Mouse (Mus musculus): ENCODE measurements around the gene Rad51b. TPM values are rescaled to one million over a fixed set of nuclear protein-coding genes. Genes with fewer than 3 reads are reported as not detected.

Rad51b gene
- total RNA-seq, 2 experiments from 2014 or later: 0.33 to 0.46 TPM

DNA sequence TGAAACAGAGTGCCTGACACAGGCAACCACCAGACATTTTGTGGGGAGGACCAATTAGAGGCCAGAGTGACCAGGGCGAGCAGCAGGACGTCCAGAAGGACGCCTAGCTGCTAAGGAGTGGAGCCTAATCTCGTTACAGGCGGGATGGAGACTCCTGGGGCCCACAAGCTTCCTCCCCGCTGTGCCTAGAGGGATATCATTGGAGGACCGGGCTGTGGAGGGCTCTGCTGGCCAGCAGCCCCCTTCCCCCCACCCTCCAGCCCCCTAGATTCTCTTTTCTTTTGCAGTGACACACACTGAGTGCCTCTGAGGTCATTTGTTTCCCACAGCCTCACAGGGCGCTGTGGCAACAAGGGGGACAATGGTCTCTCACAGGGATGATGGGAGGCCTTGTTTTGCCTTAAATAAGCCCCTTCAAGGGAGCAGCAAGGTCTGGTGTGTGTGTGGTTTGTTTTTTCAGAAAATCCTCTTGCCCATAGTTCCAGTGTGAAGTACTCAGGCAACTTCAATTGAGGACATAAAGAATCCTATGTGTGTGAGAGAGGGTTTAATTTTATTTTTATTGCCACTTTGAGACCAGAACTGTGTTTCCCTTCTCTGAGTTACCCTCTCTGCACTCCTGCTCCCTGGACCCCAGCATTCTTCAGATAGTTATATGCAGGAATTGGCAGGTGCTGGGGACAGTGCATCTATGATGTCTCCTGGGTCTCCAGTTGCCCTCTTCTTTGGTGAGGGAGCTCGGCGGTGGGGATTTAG, 422.2 kb downstream of the Rad51b start:
- peak in 1 of 2 experiments; percentile 28 for DNase-seq (ENCODE audit: low spot score in 2 of 2)

DNA sequence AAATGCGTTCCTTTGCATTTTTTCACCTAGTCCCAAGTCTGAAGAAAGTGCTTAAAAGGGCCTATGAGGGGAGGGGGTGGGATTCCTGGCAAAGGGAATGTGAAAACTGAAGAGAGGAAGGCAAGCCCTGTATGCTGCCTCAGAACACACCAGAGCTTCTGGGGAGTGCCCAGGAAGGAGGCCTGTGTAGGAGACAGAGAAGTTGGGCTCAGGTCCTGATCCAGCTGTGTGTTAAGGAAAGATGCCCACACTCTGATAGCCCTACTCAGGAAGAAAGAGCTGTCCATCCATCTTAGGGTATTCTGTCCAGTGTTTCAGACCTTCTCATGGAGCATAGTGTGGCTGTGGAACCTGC, 422.7 kb downstream of the Rad51b start:
- DNase-seq (ENCODE audit: low spot score in 2 of 2): no peak

DNA sequence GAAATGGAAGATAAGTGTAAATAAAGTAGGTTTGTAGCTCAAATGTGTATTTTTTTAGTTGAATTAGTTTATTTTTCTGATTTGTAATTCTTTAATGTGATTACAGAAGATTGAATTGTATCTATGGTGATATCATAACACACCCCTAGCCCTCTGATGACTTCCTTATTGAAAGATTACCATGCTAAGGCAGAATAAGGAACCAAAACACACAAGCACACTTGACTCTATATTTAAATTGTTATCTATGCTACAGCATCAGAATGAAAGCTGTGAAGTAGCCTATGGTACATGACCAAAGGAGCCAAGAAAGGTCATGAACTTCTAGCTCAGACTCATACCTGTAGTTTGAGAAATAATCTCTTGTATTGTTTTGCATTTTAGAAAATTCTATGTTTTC, 427.8 kb downstream of the Rad51b start:
- DNase-seq (ENCODE audit: low spot score in 2 of 2): no peak

DNA sequence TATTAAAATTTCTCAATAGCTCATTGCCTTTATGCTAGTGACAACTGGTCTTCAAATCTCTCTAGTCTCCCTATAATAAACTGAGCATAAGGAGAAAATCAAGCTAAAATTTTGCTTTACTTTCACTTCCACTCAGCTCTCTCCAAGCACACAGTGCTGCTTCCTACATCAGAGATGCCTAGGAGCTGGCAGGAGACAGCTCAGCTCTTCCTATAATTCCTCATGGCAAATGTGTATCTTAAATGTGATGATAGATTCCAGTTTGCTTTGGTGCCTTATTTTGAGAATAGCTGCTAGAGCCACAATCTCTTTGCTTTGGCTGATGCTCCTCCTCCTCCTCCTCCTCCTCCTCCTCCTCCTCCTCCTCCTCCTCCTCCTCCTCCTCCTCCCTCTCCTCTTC, 428.6 kb downstream of the Rad51b start:
- DNase-seq (ENCODE audit: low spot score in 2 of 2): no peak

DNA sequence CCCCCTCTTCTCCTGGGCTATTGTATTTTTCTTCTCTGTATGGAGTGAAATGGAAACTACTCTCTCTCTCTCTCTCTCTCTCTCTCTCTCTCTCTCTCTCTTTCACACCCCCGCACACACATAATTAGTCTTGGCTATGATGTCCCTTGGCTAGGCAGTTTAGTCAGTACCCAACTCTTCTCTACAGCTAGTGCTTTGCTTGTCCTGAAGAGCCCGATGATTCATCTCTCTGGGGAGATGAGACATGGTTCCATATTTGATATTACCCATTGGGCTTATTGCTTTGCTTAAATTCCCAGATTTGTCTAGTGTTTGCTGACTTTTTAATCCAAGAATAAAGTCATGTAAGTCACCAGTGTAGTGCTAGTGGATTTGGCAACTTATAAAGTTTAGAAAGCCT, 429.0 kb downstream of the Rad51b start:
- DNase-seq (ENCODE audit: low spot score in 2 of 2): no peak

DNA sequence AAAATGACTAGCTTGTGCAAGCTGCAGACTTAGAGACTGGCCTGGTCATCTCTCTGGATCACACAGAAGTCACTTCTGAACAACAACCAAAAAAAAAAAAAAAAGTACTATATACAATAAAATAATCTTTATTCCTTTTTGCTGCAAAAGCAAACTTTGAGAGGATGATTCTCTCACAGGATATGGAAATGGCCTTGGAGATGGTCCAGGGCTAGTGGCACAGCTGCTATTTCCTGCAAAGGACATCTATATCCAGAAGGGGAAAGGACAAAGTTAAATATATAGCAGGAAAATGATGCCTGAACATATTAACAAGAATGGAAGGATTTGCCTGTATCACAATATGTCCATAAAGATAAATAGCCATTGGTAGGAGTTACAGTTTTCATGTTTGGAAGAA, 429.9 kb downstream of the Rad51b start:
- no peak for DNase-seq (ENCODE audit: low spot score in 2 of 2)

DNA sequence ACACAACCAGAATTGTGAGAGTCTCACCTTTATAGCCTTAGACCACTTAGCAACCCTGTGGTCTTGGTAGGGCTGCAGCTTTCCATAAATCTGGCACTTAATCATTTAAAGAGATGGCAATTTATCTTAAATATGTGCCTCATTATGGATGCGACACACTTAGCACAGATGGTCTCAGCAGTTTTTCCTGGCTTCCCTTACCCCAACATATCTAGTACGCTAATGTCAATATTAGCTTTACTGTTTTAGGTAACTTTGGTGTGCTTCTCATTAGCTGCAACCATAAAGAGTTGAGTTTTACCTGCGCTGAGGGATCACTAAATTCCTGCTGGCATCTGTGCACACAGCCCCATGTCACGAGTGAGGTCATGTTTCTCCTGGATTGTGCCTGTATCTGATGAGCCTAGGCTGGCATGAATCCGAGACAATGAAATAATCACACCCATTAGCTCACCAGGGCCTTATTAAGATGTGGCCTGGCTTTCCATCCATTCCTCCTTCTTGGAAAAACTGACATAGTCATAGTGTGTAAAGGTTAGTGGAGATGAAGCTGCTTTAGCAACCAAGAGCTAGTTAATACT, 432.9 kb downstream of the Rad51b start:
- no peak for DNase-seq (ENCODE audit: low spot score in 2 of 2)

DNA sequence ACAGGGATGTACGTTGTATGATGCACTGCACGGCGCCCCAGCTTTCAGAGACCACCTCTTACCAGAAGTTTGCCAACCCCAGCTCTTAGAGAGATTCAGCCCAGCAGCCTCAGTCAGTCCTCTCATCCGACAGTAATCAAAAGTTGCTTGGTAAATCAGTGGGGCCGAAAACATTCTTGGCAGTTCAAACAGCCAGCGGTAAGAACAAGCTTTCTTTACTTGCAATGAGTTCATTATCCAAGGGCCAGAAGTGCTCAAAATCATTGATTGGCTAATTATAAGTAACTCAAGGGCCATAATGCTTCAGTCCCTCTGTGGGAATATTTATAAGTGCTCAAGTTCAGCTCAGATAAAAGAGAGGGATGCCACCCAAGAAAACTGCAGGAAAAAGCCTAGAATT, 434.8 kb downstream of the Rad51b start:
- no peak for DNase-seq (ENCODE audit: low spot score in 2 of 2)

DNA sequence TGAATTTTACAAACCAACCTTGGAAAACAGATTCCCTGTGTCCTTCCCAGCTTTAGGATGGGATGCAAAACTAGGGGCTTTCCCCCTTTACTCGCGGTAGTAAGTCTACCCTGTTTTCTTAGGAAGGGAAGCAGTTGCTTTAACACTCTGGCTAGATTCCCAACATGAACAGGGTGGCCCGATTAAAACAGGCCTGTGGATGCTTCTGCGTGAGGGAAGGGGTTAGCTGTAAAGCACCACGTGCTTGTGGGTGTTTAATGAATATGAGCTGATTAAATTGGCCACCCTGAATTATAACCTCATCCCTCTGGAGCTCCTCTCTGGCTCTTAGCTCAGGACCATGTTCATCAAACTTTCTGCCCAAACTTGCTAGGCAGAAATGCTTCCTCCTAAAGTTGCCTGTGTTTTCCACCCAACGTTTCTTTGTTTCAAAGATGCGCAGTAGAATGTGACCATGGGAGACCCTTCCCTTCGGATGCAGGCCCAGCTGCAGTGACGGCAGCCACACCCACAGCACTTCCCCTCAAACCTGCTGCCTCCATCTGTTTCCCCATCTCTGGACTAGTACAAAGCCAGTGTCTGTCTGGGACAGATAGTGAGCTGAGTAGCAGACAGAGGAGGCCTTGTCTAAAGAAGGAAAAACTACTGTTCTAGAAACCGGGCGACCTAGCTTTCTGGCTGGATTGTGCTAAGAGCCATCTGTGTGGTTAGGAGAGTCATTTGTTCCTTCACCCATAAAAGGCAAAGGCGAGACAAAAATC, 435.5 kb downstream of the Rad51b start:
- no peak for DNase-seq (ENCODE audit: low spot score in 2 of 2)

DNA sequence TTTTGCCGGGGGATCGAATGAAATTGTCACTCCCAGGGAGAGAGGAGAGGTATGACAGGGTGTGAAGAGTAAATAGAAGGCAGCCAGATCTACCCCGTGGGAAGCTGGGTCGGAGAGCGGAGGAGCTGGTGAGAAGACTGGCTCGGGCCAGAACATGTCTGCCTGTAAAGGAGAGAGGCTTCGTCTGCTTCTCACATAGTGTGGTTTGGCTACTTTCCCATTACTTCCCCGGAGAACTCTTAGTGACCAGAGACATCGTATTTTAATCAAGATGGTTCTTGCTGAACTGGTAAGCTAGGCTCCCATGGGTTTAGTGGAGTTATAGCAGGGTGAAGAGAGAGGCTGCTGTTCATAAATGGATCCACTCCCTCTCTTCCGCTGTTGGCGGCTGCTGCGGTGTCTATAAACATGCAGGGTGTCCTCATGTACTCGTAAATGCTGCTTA, 438.3 kb downstream of the Rad51b start:
- DNase-seq (ENCODE audit: low spot score in 2 of 2): no peak

DNA sequence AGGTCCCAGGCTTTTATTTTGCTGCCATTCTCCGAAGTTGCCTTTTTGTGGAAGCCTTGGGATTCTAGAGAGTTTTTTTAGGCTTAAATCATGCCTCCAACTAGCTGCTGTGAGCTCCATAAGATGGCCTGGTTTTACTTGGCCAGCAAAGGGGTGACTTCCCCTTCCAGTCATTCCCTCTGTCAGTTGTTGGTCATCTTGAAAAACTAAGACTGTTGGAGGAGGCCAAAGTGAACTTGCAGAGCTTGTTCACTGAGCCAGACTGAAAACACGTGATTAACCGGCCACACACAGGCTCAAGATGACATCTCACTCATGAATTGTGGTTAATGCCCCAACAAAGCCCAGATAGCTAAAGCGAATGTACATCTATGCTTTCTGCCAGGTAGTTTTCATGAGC, 438.8 kb downstream of the Rad51b start:
- DNase-seq (ENCODE audit: low spot score in 2 of 2): no peak

DNA sequence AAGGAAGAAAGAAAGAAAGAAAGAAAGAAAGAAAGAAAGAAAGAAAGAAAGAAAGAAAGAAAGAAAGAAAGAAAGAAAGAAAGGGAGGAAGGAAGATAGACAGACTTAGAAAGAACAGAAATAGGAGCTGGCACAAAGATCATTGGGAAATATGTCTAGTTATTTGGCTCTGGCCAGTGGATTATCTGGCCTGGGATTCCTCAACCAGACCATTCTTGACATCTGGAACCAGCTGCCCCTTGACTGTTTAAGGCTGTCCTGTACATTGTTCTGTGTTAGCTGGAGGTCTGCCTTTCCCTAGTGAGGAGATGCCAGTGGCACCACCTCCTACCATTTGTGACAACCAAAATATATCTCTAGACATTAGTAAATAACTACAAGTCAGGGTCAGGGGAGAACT, 441.6 kb downstream of the Rad51b start:
- no peak for DNase-seq (ENCODE audit: low spot score in 2 of 2)

DNA sequence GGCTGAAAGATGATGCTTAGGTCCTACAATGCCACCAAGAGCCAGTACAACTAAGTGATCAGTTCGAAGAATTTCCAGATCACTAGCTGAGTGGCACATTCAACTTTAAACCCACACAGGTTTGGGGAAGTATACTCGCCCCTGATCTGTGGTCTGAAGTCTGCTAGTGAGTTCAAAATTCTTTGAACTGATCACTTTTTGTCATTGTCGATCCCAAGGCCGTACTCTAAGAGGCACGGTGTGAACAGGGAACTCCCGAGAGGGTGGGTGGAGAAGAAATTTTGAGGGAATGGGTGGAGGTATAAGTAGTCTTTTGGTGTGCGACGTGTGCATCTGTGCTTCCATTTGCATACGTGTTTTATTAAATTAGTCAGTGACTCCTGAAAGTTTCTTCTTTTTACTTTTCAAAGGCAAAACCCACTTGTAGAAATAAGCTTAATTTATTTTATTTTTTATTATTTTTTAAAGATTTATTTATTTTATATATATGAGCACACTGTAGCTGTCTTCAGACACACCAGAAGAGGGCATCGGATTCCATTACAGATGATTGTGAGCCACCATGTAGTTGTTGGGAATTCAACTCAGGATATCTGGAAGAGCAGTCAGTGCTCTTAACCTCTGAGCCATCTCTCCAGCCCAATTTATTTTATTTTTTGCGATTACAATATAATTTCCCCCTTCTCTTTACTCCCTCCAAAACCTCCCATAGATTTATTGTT, 443.0 kb downstream of the Rad51b start:
- DNase-seq (ENCODE audit: low spot score in 2 of 2): no peak

DNA sequence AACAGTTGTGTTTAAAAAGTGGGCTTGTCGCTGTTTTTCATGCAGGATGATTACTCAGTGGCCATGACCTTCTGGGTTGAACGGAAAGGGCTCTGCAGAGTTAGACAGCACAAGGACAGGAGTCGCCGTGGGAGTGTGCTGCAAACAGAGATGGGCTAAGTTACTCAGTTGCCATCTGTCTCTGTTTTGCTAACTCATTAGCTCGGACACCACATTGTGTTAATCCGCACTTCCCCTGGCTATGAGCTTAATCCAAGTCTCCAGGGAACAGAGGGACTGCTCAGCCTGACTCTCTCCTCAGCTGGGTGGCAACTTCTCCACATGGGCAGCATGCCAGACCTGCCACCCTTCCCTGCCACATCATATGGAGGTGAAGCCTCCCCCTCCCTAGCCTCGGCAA, 445.1 kb downstream of the Rad51b start:
- no peak for DNase-seq (ENCODE audit: low spot score in 2 of 2)

DNA sequence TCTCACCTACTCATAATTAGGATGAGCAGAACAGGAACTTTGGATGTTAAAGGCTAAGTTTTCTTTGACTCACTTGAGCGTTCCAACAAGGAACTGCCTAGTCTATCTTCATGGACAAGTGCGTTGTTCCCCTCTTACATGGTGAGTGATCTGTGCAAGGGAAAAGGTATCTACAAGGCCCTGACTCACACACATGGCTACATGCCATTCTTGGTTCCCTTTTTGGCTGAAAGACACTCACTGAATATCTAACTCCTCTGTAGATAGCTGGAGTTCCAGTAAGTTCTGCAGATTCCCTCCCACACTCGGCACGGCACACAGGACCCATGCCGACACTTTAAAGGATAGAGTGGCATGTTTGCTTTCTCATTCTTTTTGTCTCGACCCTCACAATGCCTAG, 447.0 kb downstream of the Rad51b start:
- no peak for DNase-seq (ENCODE audit: low spot score in 2 of 2)

DNA sequence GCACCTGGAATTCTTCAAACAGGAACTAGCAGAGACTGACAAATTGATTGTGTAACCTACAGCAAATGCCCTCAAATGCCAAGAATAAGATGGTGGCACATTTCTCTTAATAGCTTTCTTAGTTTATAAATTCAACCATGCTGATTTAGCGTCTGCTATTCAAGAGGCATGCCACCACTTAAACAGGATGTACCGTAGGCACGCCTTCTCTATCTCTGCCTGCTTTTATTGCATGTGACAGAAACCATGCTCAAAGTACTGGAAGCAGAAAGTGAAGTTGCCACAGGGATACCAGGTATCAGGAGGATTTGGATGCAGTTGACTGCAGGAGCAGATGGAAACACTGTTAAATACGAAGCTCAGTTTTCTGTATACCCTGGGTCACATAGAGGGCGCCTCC, 448.1 kb downstream of the Rad51b start:
- no peak for DNase-seq (ENCODE audit: low spot score in 2 of 2)

DNA sequence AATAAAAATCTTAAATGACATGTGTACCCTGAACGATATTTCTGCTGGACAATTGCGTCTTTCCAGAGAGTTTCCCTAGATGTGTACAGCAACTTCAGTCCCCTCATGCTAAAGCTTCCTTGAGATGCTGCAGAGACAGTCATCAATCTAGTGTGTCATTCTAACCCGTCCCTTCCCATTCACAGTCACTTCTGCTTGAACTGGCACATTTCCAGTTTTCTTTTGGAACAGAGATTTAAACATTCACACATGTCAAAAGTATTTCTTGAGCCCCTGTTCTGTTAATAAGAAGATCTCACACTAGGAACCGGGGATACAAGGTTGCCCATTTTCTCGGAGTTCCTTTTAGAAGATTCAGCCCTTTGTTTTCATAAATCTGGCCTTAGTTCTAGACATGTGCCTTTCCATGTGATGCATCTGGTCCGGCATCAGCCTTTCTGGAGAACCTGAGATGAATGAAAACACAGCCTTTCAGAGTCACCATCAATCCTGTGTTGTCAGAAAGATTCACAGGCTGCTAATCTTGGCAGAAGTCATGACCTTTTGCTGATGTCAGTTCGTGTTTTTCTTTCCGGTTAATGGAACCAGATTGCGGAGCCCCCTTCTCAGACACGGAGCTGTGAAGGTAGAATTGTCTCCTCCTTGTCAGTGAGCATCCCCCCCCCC, 448.9 kb downstream of the Rad51b start:
- DNase-seq (ENCODE audit: low spot score in 2 of 2): no peak

DNA sequence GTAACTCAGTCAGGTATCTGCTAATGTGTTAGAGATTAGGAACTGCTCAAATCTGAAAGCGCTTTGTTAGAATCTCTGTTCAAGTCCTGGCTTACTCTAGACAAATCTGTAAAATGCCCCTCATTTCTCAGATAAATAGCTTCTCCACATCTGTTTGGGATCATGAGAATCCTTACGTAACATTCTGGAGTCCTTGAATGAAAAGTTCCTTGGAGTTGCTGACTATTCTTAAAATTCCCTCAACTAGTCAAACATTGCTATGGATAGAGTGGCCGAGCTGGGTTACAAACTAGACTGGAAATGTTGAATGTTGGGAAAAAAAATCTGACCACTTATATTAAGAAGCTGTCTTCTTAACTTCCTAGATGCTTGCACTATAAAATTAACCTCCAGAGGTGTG, 450.5 kb downstream of the Rad51b start:
- no peak for DNase-seq (ENCODE audit: low spot score in 2 of 2)

DNA sequence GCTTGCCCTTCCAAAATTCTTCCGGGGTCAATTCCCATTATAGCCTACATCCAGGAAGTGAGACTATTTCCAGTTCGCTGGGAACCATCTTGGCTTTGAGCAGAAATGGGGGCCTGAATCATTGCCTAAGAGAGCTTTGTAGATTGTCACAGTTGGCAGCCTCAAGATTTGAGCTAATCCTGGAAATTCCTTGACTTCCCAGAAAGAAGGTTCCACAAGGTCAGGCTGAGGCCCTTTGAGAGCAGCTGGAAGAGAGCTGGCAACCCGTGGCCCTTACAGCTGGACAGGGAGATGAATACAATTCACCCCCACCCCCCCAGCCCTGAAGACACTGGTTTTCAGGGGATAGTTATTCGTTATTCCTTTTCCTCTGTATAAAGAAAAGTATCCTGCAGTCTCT, 451.8 kb downstream of the Rad51b start:
- no peak for DNase-seq (ENCODE audit: low spot score in 2 of 2)

DNA sequence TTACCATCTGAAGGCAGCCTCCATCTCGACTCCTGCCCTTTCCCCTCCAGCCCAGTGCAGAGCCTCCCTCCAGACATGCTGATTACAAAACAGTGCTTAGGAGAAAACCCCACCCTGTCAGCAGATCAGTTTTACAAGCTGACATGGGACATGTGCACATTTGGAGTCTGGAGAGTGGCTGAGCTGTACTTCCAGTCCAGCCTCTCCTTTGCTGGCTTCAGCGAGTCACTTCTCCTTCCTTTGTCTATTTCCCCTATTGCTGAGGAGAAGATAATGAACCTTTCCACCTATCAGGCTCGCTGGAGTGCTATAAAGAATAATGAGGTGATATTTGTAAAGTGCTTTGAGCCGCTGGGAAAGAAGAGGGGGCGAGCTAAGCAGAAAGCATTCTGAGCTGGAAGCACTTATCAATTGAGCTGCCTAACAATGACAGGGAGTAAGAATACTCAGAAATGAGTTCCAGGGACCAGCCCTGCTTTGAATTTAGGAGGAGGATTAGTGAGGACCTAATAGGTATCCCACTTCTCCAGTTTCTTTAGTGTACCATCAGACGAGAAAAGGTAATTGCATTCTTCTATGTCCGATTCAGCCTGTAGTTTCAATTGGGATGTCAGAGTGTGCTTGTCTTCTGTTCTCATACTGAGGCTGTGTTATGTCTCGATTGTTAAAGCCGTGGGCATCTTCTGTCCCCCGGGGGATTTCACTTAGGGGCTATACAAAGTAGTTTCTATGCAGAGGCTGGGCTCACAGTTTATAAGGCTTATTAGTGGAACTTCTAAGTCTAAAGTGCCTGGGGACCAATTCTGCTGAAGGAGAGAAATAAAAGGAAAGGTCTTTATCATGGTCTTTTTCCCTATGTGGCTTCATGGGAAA, 453.4 kb downstream of the Rad51b start:
- peak in 1 of 2 experiments; percentile 10 for DNase-seq (ENCODE audit: low spot score in 2 of 2)
